Mouse (Mus musculus) olfactory bulb, adult 2 months (tissue): ENCODE results near the gene Mapk3.

ENCODE experiments used
- CTCF ChIP-seq: fragments of 200-500 bp; IDR thresholded peaks from 2 replicates; pipeline ENCODE4 v1.5.1; 2012; ENCODE audit warnings: low read depth, mild to moderate bottlenecking, low read length, moderate library complexity; ENCODE audit not compliant: insufficient read depth
- POLR2A ChIP-seq: fragments of 200-500 bp; IDR thresholded peaks from 2 replicates; pipeline ENCODE4 v1.6.1; 2012; ENCODE audit warnings: mild to moderate bottlenecking, low read depth, low read length, moderate library complexity; ENCODE audit not compliant: insufficient read depth

DNA sequence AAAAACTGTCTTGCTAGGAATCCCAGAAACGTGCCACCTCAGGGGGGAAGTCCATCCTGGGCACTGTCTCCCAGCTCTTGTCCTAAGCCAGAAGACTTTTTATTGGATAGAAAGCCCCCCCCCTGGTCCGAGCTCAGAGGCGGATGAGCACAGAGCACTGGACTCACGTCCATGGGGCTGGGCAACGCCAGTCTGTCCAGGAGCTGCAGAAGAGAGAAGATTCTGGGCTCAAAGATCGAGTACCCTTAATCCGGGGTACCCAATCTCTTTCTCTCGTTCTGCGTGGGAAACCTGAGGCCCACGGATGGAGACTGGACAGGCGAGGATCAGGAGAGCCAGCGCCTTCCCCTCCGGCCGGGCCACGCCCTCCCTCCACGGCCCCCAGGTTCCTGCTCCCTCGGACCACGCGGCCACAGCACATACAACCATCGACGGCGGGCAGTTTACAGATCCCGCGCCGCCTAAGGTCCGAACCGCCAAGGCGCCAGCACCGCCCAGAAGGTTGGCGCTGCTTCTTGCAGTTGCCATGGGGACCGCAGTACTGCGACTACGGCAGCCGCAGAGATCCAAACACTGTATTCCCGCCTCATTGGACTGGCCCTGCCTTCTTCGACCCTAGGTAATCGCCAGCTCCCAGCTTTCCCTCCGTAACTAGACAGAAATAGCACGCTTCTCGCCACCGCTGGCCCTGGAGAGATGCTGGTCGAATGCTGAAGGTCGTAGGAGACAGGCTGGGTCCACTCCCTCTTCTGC lies 49.5 kb downstream of the Mapk3 start:
- TF ChIP-seq CTCF (no peak), POLR2A (peak; percentile 44; the same call in 1 of the 2 replicates)
